Mouse (Mus musculus): ENCODE data around the gene Pmis2.

DNA sequence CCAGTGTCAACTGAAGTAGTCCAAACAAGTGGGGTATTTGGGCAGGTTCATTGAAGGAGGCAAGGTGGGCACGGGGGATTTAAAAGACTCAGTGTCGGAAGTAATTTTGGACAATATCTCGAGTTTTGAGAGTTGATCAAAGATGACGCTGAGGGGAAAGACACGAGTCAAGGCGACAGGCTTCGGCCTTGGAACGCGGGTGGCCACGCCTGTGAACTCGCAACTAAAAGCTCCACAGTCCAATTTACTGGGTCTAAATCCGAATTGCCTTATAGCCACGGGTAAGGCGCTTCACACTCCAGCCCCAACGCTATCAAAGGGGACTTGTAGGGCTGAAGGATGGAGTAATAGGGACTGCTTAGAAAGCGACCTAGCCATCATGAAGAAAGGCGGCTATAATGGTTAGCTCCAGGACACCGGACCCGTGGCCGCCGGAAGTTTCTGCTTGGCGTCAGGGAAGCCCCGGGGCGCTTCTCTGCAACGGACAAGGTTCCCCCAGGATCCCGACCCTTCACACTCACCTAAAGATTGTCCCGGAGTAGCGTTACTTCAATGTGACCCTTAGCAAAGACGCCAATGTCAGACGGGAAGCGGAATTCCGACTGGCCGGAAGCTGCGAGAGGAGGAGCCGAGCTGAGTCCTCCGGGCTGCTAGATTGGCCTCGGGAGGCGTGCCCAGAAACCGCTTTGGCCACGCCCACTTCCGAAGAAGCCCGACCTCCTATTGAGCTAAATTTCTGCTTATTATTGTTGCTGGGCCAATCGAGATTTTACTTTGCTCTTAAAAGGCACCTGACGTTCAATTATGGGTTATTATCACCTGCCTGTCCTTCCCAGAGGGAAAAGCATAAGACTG lies 45.6 kb downstream of the Pmis2 start, which contains the start of gene Cox6b1:
- TF ChIP-seq CTCF (conservative IDR thresholded peaks at IDR 0.05; ENCODE audit: low read length) (no peak), NANOG (IDR thresholded peaks at IDR 0.05; ENCODE audit: borderline replicate concordance, low read length) (no peak)

Data from E14TG2a.4 (cell line).